Mouse (Mus musculus): ENCODE measurements around the gene Sdhb. TPM values are rescaled to one million over a fixed set of nuclear protein-coding genes. Genes with fewer than 3 reads are reported as not detected.

Sdhb gene
- total RNA-seq, 4 experiments from 2014 or later = 169 to 190 (median 176) TPM

DNA sequence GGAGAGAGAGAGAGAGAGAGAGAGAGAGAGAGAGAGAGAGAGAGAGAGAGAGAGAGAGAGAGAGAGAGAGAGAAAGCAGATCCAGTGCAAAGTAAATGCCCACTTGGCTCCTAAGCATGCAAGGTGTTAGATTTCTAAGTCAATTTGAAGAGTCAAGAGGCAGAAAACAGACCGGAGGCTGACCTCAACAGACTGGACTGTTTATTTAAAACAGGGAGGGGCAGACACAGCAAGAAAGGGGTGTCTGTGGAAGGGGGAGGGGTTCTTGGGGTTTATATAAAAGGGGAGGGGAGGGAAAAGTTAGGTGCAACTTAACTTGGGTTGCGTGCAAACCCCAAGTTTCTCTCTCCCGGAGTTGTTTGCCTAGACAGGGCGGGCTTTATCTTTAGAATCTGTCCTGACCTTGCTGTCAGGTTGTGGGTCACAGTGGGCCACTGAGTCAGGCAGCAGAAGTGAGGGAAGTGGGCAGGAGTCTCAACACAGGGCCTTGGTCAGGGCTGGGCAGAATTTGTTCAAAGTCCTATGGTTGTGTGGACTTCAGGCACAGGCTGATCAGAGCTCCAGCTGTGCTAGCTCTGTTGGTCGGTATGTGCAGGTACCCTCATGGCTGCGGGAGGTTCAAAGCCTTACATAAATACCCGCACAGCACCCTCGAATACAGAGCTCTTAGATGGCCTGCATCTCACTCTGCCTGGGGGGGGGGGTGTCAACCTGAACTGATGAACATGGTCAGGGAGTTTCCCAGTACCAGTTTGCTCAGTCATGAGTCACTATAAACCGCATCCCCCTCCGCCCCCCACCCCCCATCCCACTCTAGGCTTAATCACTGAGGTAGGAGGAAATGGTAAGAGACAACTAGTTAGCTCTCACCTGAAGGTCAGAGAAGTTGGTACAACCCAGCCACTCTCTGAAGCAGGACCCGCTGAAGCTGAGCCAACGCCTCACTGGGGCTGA is 13.2 kb upstream of the Sdhb start:
- DNase-seq (ENCODE audit: low spot score in 2 of 2) = no peak

- no peak for DNase-seq (ENCODE audit: low spot score in 2 of 2)
Observed at GRCm38 (mm10) chr4:140948481-140948880, 12.5 kb upstream of the Sdhb start.

DNA sequence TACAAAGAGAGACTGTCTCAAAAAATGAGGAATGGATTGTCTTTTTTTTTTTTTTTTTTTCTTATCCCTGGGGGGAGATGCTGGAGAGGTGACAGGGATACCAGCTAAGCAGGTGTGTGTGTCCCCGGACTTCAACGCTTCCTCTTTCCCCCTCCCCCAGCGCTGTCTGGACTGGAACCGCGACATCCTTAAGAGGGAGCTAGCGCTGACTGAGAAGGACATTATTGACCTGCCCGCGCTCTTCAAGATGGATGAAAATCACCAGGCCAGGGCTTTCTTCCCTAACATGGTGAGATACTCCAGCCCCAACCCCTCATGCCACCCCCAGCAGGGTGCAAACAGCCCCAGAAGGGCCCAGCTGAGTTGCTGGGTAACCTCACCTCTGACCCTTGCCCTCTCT is 12.0 kb upstream of the Sdhb start:
- DNase-seq (ENCODE audit: low spot score in 2 of 2) = no peak

DNA sequence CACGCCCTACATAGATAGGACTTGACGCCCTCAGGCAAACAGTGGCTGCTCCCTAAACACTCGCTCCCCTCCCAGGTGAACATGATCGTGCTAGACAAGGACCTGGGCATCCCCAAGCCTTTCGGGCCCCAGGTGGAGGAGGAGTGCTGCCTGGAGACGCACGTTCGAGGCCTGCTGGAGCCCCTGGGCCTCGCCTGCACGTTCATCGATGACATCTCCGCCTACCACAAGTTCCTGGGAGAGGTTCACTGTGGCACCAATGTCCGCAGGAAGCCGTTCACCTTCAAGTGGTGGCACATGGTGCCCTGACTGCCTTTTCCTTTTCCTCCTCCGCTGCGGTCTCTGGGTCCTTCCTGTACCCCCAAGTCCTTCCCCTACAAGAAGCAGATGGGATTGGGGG is 11.4 kb upstream of the Sdhb start:
- DNase-seq (ENCODE audit: low spot score in 2 of 2) = no peak

- DNase-seq (ENCODE audit: low spot score in 2 of 2) = no peak
Observed at GRCm38 (mm10) chr4:140950574-140950973, 10.4 kb upstream of the Sdhb start.

- no peak for DNase-seq (ENCODE audit: low spot score in 2 of 2)
Observed at GRCm38 (mm10) chr4:140951861-140952641, 9.0 kb upstream of the Sdhb start.

DNA sequence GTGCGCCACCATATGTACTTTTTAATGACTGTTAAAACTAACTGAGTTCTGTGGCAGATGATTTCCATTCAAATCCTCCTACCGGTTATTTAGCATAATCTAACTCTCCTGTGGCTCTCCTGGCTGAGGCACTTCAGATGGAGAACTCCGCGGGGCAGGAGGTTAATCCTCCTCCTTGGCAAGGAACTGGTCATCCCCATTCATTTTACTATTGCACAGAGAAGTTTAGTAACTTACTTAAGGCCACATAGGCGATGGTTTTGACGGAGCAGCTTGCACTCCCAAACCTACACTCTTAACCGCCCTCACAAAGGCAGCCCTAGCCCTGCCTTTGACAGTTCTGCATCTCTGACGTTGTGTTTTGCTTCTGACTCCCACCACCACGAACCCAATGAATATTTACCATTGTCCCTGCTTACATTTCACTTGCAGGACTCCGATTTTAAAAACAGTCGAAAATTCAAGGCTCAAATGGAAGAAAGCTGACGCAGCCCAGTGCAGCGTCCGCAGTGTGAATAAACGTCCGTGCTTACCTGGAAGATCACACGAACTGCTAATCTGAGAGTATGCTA is 3.8 kb upstream of the Sdhb start:
- DNase-seq (ENCODE audit: low spot score in 2 of 2) = no peak

DNA sequence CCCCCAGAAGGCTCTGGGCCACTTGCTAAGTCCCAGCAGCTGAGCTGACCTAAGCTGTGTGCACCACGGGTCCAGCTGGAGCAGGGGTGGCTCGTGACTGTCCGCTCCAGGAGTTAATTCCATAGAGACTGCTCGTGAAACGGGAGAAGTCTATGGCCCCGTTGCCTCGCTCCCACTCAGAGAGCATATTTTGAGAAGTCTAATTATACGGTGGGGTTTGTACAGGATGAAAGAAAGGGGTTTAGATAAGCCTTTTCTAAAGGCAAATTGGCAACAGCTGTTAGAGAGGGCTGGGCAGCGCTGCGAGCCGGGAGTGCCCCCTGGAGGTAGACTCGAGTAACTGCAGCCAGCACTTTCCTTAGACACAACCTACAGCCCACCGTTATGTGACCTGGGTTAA is 3.3 kb upstream of the Sdhb start:
- DNase-seq (ENCODE audit: low spot score in 2 of 2) = peak; percentile 75 to 81

- DNase-seq (ENCODE audit: low spot score in 2 of 2) = no peak
Observed at GRCm38 (mm10) chr4:140958319-140958718, 2.7 kb upstream of the Sdhb start.

- no peak for DNase-seq (ENCODE audit: low spot score in 2 of 2)
Observed at GRCm38 (mm10) chr4:140959128-140959679, 1.8 kb upstream of the Sdhb start.

DNA sequence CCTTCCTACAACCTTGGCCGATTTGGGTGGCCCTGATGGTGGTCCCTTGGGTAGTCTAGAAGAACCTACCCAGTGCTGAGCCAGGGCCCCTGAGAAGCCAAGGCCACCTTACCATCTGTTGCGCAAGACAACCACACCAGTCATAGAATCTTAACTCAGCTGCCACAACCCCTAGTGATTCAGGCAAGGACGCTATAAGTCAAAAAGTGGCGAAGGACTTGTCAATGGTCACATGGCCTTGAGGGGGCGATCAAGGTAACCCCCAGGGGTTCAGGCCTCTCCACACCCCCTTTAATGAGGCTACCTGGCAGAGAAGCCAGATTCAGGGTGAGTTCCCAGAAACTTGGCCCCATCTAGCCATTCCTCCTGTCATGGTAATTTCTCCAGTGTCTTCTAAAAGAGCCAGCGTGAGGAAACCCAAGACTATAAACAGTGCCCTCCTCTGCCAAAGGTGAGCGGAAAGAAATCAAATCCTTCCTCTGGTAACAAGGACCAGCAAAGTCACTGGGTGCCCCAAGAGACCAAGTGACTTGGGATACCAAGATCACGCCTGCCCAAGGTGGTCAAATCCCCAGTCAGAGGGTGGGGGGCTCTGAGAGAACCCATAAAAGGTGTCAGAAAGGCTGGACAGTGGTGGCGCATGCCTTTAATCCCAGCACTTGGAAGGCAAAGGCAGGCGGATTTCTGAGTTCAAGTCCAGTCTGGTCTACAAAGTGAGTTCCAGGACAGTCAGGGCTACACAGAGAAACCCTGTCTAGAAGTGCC is 1.1 kb upstream of the Sdhb start:
- no peak for DNase-seq (ENCODE audit: low spot score in 2 of 2)

- DNase-seq (ENCODE audit: low spot score in 2 of 2) = peak in 1 of 2 experiments; percentile 56
Observed at GRCm38 (mm10) chr4:140961467-140962206, 634 bp downstream of the Sdhb start.

- no peak for DNase-seq (ENCODE audit: low spot score in 2 of 2)
Observed at GRCm38 (mm10) chr4:140962207-140962909, 1.4 kb downstream of the Sdhb start.

DNA sequence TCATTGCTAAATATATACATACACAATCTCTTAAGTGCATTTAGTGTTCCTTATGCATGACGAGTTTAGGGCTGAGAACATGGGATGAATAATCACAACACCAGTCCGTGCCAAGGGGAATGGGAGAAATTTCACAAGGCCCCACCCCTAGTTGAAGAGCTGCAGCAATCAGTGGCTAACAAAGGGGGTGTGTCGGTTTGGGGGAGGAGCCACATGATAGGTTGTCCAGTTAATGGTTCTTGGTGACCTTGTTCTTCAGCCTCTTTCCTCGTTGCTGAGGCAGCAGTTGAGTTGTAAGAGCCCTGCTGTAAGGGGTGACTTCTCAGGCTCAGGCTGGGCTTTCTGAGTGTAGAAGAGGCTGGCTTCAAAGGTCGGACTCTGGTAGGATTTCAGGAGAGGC is 1.9 kb downstream of the Sdhb start:
- DNase-seq (ENCODE audit: low spot score in 2 of 2) = no peak

DNA sequence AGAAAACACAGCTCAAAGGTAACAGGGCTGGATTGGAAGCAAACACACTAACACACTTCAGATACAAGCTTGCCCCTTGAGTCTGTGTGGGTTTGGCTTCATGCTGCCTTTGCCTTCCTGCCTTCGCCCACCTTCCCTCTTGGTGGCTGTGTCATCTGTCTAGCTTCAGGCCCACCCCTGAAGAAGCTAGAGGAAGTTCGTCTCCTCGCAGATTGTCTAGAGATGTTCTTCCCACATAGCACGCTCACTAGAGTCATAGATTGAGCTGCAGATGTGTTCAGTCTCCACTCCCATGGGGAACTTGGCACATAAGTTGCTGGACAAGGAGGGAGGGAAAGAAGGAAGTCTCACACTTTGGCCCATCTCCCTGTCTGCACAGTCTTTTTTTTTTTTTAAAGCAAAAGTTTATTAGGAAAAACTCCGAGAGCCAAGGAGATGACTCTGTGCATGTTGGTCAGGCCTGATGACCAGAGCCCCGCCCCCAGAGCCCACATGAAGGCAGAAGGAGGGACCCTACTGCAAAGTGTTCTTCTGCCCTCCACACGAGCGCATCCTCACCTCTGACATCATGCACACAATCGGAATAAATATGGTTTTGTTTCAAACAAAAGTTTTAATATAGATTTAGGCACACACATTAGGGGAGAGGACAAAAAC is 3.1 kb downstream of the Sdhb start:
- DNase-seq (ENCODE audit: low spot score in 2 of 2) = no peak

DNA sequence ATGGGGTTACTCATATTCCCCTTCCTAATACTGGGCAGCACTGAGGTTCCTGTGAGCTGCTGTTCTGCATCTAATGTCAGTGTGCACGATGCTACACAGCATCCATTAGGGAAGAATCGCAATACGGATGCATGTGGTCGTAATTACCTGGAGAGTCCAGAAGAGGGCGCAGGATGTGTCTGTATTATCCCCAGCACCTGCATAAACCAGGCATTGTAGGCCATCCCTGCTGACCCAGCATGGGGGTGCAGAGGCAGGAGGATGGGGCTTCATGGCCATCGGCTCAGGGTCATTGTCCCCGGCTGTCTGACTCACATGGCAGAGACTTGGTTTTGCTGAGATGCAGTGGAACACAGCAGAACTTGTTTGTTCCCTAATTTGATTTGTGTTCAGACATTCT is 3.6 kb downstream of the Sdhb start:
- DNase-seq (ENCODE audit: low spot score in 2 of 2) = peak; percentile 79 to 84

- DNase-seq (ENCODE audit: low spot score in 2 of 2) = no peak
Observed at GRCm38 (mm10) chr4:140967386-140968159, 6.6 kb downstream of the Sdhb start.

DNA sequence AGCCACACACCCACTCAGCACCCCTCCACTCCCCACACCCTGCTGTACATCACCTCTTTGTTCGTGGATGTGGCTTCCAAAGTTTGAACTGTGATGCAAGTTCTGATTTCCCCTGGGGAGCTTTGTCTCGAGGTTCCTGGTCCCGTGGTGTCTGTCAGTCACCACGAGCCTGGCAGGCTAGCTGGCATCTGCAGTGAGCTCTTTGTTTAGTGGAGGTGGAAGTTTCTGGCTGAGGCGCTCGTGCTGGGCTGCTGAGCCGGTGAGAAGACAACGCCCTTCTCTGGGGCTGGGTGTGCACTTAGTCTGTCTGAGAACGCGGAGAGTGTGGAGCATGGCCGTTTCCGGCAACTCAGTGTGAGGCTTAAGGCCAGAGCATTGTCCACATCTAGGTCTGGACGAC is 10.7 kb downstream of the Sdhb start:
- DNase-seq (ENCODE audit: low spot score in 2 of 2) = no peak

Measured in layer of hippocampus, adult 8-10 months (tissue).